ENCODE assay signal across 22 mouse cellular contexts in the genomic region with DNA sequence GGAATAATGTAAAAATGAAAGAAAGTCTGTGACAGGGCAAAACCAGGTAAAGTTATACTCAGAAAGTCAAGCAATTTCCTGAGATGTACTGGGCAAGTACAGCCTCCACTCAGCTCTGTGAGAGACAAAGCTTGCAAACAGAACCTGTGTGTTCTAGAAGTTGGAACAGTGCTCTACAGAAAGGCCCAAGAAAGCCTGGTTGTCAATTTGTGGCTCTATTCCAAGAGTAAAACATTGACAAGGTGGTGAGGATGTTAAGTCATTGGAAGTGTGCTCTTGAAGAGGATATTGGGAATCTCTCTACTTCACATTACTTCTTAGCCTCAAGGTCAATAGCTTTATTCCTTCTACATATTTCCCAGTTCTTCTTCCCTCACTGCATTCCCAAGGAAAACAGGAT.
DNase-seq lines count a peak whose midpoint lies in the region; ATAC-seq and TF ChIP-seq lines count a peak whose summit lies in the region.
"Had no signal": no experiment of that assay in that cellular context is flagged by ENCODE, and none has a peak within 500 bp of the region (broad histone marks: within the 10 kb centered on the region; RNA-seq: fewer than 3 reads in every experiment).

No protein-coding gene starts in this region.

- H3K9ac ChIP-seq in liver, adult 2 months (ENCODE audit: low read depth, low read length): no peak overlapping the region
- H3K9ac ChIP-seq in liver, postnatal 0 days (replicated peaks): no peak overlapping the region

- H3K4me2 ChIP-seq in liver, postnatal 0 days (ENCODE audit: low read depth, low read length): no peak overlapping the region

- TF ChIP-seq POLR2A in kidney, adult 2 months (IDR thresholded peaks at IDR 0.05; ENCODE audit: low read depth, low read length): no peak
- TF ChIP-seq POLR2A in liver, adult 2 months (IDR thresholded peaks at IDR 0.05; ENCODE audit: extremely low read depth, insufficient read depth, low read length): no peak

- H3K27ac ChIP-seq in kidney, adult 2 months (ENCODE audit: insufficient read depth, low read depth, low read length): no peak overlapping the region
- H3K27ac ChIP-seq in liver, adult 2 months (replicated peaks; ENCODE audit: insufficient read depth, low read depth, low read length): no peak overlapping the region
- H3K27ac ChIP-seq in liver, postnatal 0 days (ENCODE audit: low read depth): no peak overlapping the region

- no peaks in the 10 kb centered on the region for H3K36me3 ChIP-seq in kidney, adult 2 months (ENCODE audit: control insufficient read depth, insufficient read depth, low read length)
- H3K36me3 ChIP-seq in liver, adult 2 months (ENCODE audit: control insufficient read depth, insufficient read depth, low read length): no peaks in the 10 kb centered on the region
- H3K36me3 ChIP-seq in liver, postnatal 0 days (replicated peaks; ENCODE audit: insufficient read depth, low read length): no peaks in the 10 kb centered on the region
- H3K36me3 ChIP-seq: G1E had no signal

- no peaks in the 10 kb centered on the region for H3K79me2 ChIP-seq in liver, adult 2 months (ENCODE audit: control insufficient read depth, insufficient read depth, low read length)

- no peaks in the 10 kb centered on the region for H3K9me3 ChIP-seq in liver, postnatal 0 days (ENCODE audit: low read length)
- H3K9me3 ChIP-seq: G1E had no signal

- no peak for ATAC-seq in liver, postnatal 0 days
- ATAC-seq: activated CD4-positive, CD25-positive, alpha-beta regulatory T cell, adult 4 months; CD4-positive, CD25-positive, alpha-beta regulatory T cell, adult 4 months; Patski had no signal

- no peak overlapping the region for H3K4me3 ChIP-seq in kidney, adult 2 months (ENCODE audit: insufficient read depth, low read depth, low read length)
- H3K4me3 ChIP-seq in liver, adult 2 months (ENCODE audit: insufficient read depth, low read depth, low read length): no peak overlapping the region
- no peak overlapping the region for H3K4me3 ChIP-seq in liver, postnatal 0 days (ENCODE audit: low read depth, low read length)

- no peaks in the 10 kb centered on the region for H3K4me1 ChIP-seq in kidney, adult 2 months (ENCODE audit: control insufficient read depth, insufficient read depth, low read length)
- H3K4me1 ChIP-seq in liver, adult 2 months (ENCODE audit: control insufficient read depth, insufficient read depth, low read length): peaks cover 3% of the 10 kb centered on the region; the same call in 1 of the 2 replicates
- no peaks in the 10 kb centered on the region for H3K4me1 ChIP-seq in liver, postnatal 0 days (ENCODE audit: insufficient read depth)

- DNase-seq in kidney, adult 2 months: peak; percentile 64
- DNase-seq in kidney, postnatal 4 days: no peak
- DNase-seq in kidney, adult 8-10 months: peak; percentile 4 to 17
- DNase-seq in kidney, postnatal 10 days: no peak
- peak; percentile 63 for DNase-seq in kidney, adult 9 months
- DNase-seq in kidney, postnatal 25 days: no peak
- DNase-seq in liver, adult 2 months (ENCODE audit: extremely low read depth, low read depth, low spot score): peak; percentile 59
- no peak for DNase-seq in liver, postnatal 0 days
- DNase-seq: adrenal gland, adult 2 months; adrenal gland, adult 8-10 months; adrenal gland, postnatal 10 days; adrenal gland, postnatal 14 days; adrenal gland, postnatal 25 days; adrenal gland, postnatal 36 days; B cell, adult 2 months; cerebellum, adult 11 months; cerebellum, adult 11-12 months had no signal

- no peak for TF ChIP-seq EP300 in liver, postnatal 0 days (IDR thresholded peaks at IDR 0.05; ENCODE audit: low read depth)

- no peaks in the 10 kb centered on the region for H3K27me3 ChIP-seq in kidney, adult 2 months (replicated peaks; ENCODE audit: control insufficient read depth, insufficient read depth, low read length)
- no peaks in the 10 kb centered on the region for H3K27me3 ChIP-seq in liver, adult 2 months (ENCODE audit: control insufficient read depth, insufficient read depth, low read length)
- H3K27me3 ChIP-seq in liver, postnatal 0 days (ENCODE audit: insufficient read depth, low read length): no peaks in the 10 kb centered on the region
- H3K27me3 ChIP-seq: CH12.LX had no signal

- TF ChIP-seq CTCF in kidney, adult 2 months (conservative IDR thresholded peaks at IDR 0.05; ENCODE audit: insufficient read depth, insufficient read length, low read depth, low read length): no peak
- TF ChIP-seq CTCF in liver, adult 2 months (IDR thresholded peaks at IDR 0.05; ENCODE audit: low read depth, low read length): no peak
- no peak for TF ChIP-seq CTCF in liver, postnatal 0 days (IDR thresholded peaks at IDR 0.05; ENCODE audit: low read depth)

Comparison
In these comparisons a context has a peak if more than half of its experiments do, and no peak if none do; other contexts are left out.
1. DNase-seq: peak in kidney, adult 2 months (single experiment), kidney, adult 8-10 months (2 of 2), kidney, adult 9 months (single experiment) and liver, adult 2 months (single experiment); none in kidney, postnatal 4 days (0 of 2), kidney, postnatal 10 days (single experiment), kidney, postnatal 25 days (0 of 2) and liver, postnatal 0 days (single experiment).